Mouse (Mus musculus) layer of hippocampus, adult 9-11 months (tissue): Measurements from ENCODE around the gene Tex52.

Experiments used
- DNase-seq: peaks from one replicate; pipeline ENCODE4 v3.0.0; 2022

Gene Tex52

DNA sequence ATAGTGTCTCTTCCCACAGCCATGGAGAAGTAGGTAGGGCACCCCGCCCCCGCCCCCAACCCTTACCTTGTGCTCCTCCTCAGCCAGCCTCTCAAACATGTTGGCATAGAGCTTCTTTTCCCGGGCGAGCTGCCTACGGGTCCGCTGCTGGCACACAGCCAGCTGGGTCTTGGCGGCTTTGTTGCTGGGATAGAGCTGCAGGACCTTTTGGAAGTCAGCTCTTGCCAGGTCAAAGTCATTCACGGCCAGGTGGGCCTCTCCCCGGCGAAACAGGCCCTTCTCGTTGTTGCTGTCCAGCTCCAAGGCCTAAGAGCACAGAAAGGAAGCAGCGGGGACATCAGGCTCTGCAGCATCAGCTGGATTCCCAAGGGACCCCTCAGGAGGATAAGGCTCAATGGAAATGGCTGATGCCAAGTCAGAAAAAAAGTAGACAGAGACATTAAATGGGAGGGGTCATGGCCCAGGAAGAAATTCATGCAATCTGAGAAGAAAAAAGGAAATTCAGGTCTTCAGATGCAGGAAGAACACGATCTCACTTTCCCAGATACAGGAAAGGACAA lies 57.2 kb downstream of the Tex52 start:
- DNase-seq: no peak

DNA sequence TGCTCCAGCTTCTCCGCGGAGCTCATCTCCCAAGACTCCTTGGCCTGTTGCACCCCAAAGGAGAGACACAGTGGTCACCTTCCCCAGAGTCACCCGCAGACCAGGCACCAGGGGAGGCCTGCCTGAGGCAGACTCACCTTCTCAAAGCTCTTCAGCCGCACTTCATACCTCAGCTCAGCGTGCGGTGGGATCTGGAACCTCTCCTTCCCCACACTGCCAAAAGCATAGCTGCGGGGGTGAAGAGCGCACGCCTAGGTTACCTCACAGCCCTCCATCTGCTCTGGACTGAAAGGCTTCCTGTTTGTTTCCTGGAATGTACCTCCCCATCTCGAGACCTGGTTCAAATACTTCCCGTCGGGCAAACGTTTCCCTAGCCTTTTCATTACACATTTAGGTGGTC lies 58.3 kb downstream of the Tex52 start:
- DNase-seq: no peak
